Mouse (Mus musculus): ENCODE results near the gene Mmp23. TPM values are rescaled to one million over a fixed set of nuclear protein-coding genes. Genes with fewer than 3 reads are reported as not detected.

Gene Mmp23
- polyA plus RNA-seq, 1 experiment from 2014 or later = 53.8 TPM

DNA sequence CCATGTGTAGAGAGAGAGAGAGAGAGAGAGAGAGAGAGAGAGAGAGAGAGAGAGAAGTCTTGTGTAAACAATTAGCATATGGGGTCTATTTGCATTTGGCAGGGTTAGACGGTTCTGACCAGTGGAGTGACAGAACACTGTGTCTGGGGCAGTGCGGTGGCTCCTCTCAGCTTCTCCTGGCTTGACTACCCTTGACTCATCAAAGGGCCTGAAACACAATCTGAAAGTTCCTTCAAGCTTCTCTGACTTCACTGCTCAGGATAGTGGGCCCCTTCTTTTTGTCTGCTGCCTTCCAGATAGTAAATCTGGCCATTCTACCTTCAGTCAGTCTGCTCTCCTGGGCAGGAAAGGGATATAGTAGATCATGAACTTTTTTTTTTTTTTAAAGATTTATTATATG is 46.4 kb downstream of the Mmp23 start:
- Histone ChIP-seq H3K4me3 (replicated peaks; ENCODE audit: low read length) (no peak overlapping the region), H3K9ac (ENCODE audit: low read length) (no peak overlapping the region), H3K36me3 (ENCODE audit: control insufficient read depth, insufficient read depth, low read length) (peaks cover 5% of the 10 kb centered on the region; the same call in 1 of the 2 replicates), H3K4me1 (ENCODE audit: control insufficient read depth, insufficient read depth, low read length) (peaks cover 6% of the 10 kb centered on the region), H3K27ac (ENCODE audit: low read length) (no peak overlapping the region), H3K9me3 (replicated peaks; ENCODE audit: control insufficient read depth, low read length) (no peaks in the 10 kb centered on the region), H3K4me2 (ENCODE audit: low read depth, low read length) (no peak overlapping the region), H3K27me3 (ENCODE audit: control insufficient read depth, insufficient read depth, low read length) (no peaks in the 10 kb centered on the region)
- ATAC-seq (ENCODE audit: insufficient read depth, low FRiP score) = no peak
- WGBS = 61% methylated on average over 2 of the region's 2 CpGs

DNA sequence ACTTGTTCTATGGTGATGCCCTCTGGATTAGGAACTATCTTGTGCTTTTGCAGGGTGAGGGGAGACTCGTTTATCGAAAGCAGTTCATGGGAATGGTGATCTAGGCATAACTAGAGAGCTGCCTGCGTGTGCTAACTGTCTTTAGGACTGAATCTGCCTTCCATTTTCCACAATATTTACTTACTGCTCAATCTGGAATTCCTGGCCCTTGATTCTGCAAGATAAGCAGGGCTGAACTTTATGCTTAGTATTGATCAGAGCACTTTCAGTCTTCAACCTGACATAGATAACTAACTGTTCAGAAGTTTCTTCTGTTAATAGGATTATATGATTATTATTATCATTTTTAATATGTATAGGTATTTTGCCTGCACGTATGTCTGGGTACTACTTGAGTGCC is 48.1 kb downstream of the Mmp23 start:
- no peak overlapping the region for H3K4me3 ChIP-seq (replicated peaks; ENCODE audit: low read length)
- no peak overlapping the region for H3K27ac ChIP-seq (ENCODE audit: low read length)
- no peaks in the 10 kb centered on the region for H3K27me3 ChIP-seq (ENCODE audit: control insufficient read depth, insufficient read depth, low read length)
- H3K36me3 ChIP-seq (ENCODE audit: control insufficient read depth, insufficient read depth, low read length) = peaks cover 2% of the 10 kb centered on the region; the same call in 1 of the 2 replicates
- WGBS = 74% methylated on average over 4 of the region's 4 CpGs
- no peaks in the 10 kb centered on the region for H3K9me3 ChIP-seq (replicated peaks; ENCODE audit: control insufficient read depth, low read length)
- no peak overlapping the region for H3K9ac ChIP-seq (ENCODE audit: low read length)
- no peak overlapping the region for H3K4me2 ChIP-seq (ENCODE audit: low read depth, low read length)
- ATAC-seq (ENCODE audit: insufficient read depth, low FRiP score) = no peak
- peaks cover 6% of the 10 kb centered on the region for H3K4me1 ChIP-seq (ENCODE audit: control insufficient read depth, insufficient read depth, low read length)

DNA sequence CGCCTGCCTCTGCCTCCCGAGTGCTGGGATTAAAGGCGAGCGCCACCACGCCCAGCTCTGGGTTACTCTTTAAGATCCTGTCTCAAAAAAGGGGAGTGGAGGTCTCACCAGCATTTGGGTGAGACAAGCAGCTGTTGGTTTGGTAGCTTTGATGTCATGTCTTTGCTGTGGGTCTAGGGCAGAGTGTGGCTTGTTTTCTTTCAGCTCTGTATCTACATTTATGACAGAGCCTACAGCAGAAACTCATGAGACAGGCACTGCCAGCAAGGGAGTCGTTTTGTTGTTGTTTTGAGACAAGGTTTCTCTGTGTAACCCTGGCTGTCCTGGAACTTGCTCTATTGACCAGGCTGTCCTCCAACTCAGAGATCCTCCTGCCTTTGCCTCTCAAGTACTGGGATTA is 49.4 kb downstream of the Mmp23 start:
- ATAC-seq (ENCODE audit: insufficient read depth, low FRiP score) = no peak
- no peaks in the 10 kb centered on the region for H3K9me3 ChIP-seq (replicated peaks; ENCODE audit: control insufficient read depth, low read length)
- no peaks in the 10 kb centered on the region for H3K27me3 ChIP-seq (ENCODE audit: control insufficient read depth, insufficient read depth, low read length)
- H3K4me2 ChIP-seq (ENCODE audit: low read depth, low read length) = no peak overlapping the region
- no peak overlapping the region for H3K9ac ChIP-seq (ENCODE audit: low read length)
- H3K4me3 ChIP-seq (replicated peaks; ENCODE audit: low read length) = no peak overlapping the region
- H3K4me1 ChIP-seq (ENCODE audit: control insufficient read depth, insufficient read depth, low read length) = peaks cover 6% of the 10 kb centered on the region
- WGBS = 94% methylated on average over 6 of the region's 6 CpGs
- H3K36me3 ChIP-seq (ENCODE audit: control insufficient read depth, insufficient read depth, low read length) = no peaks in the 10 kb centered on the region
- no peak overlapping the region for H3K27ac ChIP-seq (ENCODE audit: low read length)

DNA sequence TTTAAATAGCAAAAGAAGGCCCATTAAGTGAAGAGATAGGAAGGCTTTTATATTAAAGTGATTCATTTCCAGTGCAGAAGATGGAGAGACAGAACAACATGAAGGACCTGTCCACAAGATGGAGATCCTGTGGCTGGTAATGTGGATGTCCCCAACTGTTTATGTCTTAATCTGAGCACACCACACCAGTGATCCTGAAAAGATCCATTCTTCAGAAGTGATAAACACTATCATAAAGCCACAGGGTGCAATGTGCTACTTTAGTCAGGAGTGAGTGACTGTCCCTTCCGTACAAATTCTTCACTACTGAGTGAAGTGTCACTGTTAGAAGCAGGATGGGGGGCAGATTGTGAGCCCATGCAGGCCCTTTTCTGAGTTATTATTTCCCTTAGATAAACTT is 50.4 kb downstream of the Mmp23 start:
- Histone ChIP-seq H3K9me3 (replicated peaks; ENCODE audit: control insufficient read depth, low read length) (no peaks in the 10 kb centered on the region), H3K4me3 (replicated peaks; ENCODE audit: low read length) (peak overlapping the region; percentile 99; the same call in 1 of the 2 replicates), H3K4me2 (ENCODE audit: low read depth, low read length) (peak overlapping the region; percentile 87), H3K4me1 (ENCODE audit: control insufficient read depth, insufficient read depth, low read length) (peaks cover 6% of the 10 kb centered on the region), H3K27me3 (ENCODE audit: control insufficient read depth, insufficient read depth, low read length) (no peaks in the 10 kb centered on the region), H3K9ac (ENCODE audit: low read length) (peak overlapping the region; percentile 96; the same call in 1 of the 2 replicates), H3K27ac (ENCODE audit: low read length) (no peak overlapping the region), H3K36me3 (ENCODE audit: control insufficient read depth, insufficient read depth, low read length) (no peaks in the 10 kb centered on the region)
- ATAC-seq (ENCODE audit: insufficient read depth, low FRiP score) = no peak
- WGBS = 92% methylated on average over 1 of the region's 1 CpGs

DNA sequence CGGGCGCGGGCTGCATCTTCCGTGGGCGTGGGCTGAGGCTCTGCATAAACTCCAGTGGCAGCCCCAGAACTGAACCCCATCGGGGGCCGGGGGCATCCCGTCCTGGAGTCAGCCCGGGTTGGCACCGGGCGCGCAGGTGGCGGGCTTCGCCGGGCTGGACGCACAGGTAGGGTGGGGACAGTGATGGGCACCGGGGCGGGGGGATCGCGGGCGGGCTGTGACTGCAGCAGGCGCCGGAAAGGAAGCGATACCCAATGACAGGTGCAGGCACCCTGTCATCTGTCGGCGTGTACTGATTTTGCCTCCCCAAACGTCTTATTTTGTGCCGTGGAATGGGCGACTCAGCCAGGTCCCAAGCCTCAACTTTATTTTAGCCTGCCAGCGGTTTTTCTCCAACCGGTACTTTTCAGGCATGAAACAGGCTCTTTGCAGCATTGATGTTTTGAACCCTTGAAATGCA is 51.2 kb downstream of the Mmp23 start:
- no peaks in the 10 kb centered on the region for H3K9me3 ChIP-seq (replicated peaks; ENCODE audit: control insufficient read depth, low read length)
- H3K4me1 ChIP-seq (ENCODE audit: control insufficient read depth, insufficient read depth, low read length) = peaks cover 6% of the 10 kb centered on the region
- peak overlapping the region; percentile 96 for H3K9ac ChIP-seq (ENCODE audit: low read length)
- WGBS = 1% methylated on average over 31 of the region's 31 CpGs
- no peaks in the 10 kb centered on the region for H3K36me3 ChIP-seq (ENCODE audit: control insufficient read depth, insufficient read depth, low read length)
- no peak; the same call in 1 of the 2 replicates for ATAC-seq (ENCODE audit: insufficient read depth, low FRiP score)
- peak overlapping the region; percentile 99 for H3K27ac ChIP-seq (ENCODE audit: low read length)
- H3K27me3 ChIP-seq (ENCODE audit: control insufficient read depth, insufficient read depth, low read length) = no peaks in the 10 kb centered on the region
- peak overlapping the region; percentile 99 for H3K4me3 ChIP-seq (replicated peaks; ENCODE audit: low read length)
- peak overlapping the region; percentile 87 for H3K4me2 ChIP-seq (ENCODE audit: low read depth, low read length)

DNA sequence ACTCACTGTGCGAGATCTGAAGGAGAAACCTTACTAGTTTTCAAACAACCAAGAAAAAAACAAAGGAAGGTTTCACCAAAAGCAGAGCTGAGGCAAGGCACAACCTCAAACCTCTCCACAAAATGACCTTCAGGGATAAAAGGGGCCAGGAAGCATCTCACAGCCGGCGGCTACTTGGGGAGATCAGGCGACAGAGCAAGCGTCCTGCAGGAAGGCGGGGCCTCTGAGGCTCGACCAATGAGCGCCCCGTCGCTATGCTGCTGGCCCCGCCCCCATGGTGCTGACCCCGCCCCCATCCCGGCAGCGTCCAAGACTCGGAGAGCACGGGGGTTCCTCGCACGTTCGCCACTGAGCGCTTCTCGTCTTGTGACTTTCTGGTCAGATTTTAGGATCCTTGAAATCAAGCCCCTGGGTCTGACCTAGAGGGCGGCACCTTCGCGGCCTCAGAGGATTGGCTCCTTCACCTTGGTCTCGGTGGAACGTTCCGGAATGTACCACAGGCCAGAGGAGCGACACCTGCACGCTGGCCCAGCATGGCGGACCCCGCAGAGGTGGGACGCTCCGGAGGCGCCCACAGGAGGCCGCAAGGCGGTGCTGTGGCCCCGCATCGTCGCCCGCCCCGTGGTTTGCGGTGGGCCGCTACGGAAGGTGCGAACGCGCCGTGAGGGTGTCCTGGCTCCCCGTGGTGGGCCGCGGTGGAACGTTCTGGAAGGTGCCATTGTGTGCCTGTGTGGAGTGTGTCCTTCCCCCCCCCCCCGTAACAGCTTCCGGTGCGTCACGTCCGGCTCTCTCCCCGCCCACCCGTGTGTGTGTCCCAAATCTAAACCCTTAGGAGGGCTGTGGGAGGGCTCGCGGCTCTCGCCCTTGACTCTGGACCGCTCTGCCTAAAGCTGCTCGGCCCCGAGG is 51.8 kb downstream of the Mmp23 start, which contains the start of gene Slc35e2:
TSS of gene Slc35e2 (plus strand) at position 326 of the 906 bp plus-strand sequence.
- peak within 1 kb of the TSS; percentile 87 for H3K4me2 ChIP-seq (ENCODE audit: low read depth, low read length)
- peaks cover 6% of the 10 kb centered on the region for H3K4me1 ChIP-seq (ENCODE audit: control insufficient read depth, insufficient read depth, low read length)
- peak within 1 kb of the TSS; percentile 96 for H3K9ac ChIP-seq (ENCODE audit: low read length)
- WGBS = under 1% methylated on average over 64 of the region's 65 CpGs
- H3K36me3 ChIP-seq (ENCODE audit: control insufficient read depth, insufficient read depth, low read length) = no peaks in the 10 kb centered on the region
- no peaks in the 10 kb centered on the region for H3K27me3 ChIP-seq (ENCODE audit: control insufficient read depth, insufficient read depth, low read length)
- peak within 1 kb of the TSS; percentile 99 for H3K4me3 ChIP-seq (replicated peaks; ENCODE audit: low read length)
- ATAC-seq (ENCODE audit: insufficient read depth, low FRiP score) = peak; percentile 96
- no peaks in the 10 kb centered on the region for H3K9me3 ChIP-seq (replicated peaks; ENCODE audit: control insufficient read depth, low read length)
- peak within 1 kb of the TSS; percentile 99 for H3K27ac ChIP-seq (ENCODE audit: low read length)

Other genes starting within 250 kb of the Mmp23 start
- 2.1 and 2.8 TPM in 2 replicates for gene Cfap74, start 244.2 kb downstream of the Mmp23 start, polyA plus RNA-seq (2015; fragmentation: Nextera tagmentation; extraction: Ambion mirVana)
- gene Tmem52, start 184.3 kb downstream of the Mmp23 start, polyA plus RNA-seq (2015; fragmentation: Nextera tagmentation; extraction: Ambion mirVana) = 2.6 TPM in 1 of 2 replicates, not detected in the other
- 312 and 332 TPM in 2 replicates for gene Gnb1, start 162.0 kb downstream of the Mmp23 start, polyA plus RNA-seq (2015; fragmentation: Nextera tagmentation; extraction: Ambion mirVana)
- gene Nadk, start 91.0 kb downstream of the Mmp23 start, polyA plus RNA-seq (2015; fragmentation: Nextera tagmentation; extraction: Ambion mirVana) = 85.5 and 89.1 TPM in 2 replicates
- gene Slc35e2, start 52.0 kb downstream of the Mmp23 start, polyA plus RNA-seq (2015; fragmentation: Nextera tagmentation; extraction: Ambion mirVana) = 6.3 and 6.8 TPM in 2 replicates
- 50.8 and 55.7 TPM in 2 replicates for gene Cdk11b, start 28.5 kb downstream of the Mmp23 start, polyA plus RNA-seq (2015; fragmentation: Nextera tagmentation; extraction: Ambion mirVana)
- not detected in 2 replicates for gene Gm10563, start 8.0 kb downstream of the Mmp23 start, polyA plus RNA-seq (2015; fragmentation: Nextera tagmentation; extraction: Ambion mirVana)
- 23.3 and 23.8 TPM in 2 replicates for gene Mib2, start 15.8 kb upstream of the Mmp23 start, polyA plus RNA-seq (2015; fragmentation: Nextera tagmentation; extraction: Ambion mirVana)
- 2.5 and 2.8 TPM in 2 replicates for gene Fndc10, start 41.0 kb upstream of the Mmp23 start, polyA plus RNA-seq (2015; fragmentation: Nextera tagmentation; extraction: Ambion mirVana)
- gene Ssu72, start 51.4 kb upstream of the Mmp23 start, polyA plus RNA-seq (2015; fragmentation: Nextera tagmentation; extraction: Ambion mirVana) = 132 and 136 TPM in 2 replicates
- gene Tmem240, start 81.4 kb upstream of the Mmp23 start, polyA plus RNA-seq (2015; fragmentation: Nextera tagmentation; extraction: Ambion mirVana) = 0.46 and 0.47 TPM in 2 replicates
- gene Atad3a, start 107.7 kb upstream of the Mmp23 start, polyA plus RNA-seq (2015; fragmentation: Nextera tagmentation; extraction: Ambion mirVana) = 99.0 and 101 TPM in 2 replicates
- gene Vwa1, start 121.3 kb upstream of the Mmp23 start, polyA plus RNA-seq (2015; fragmentation: Nextera tagmentation; extraction: Ambion mirVana) = 34.0 and 34.4 TPM in 2 replicates
- gene Tmem88b, start 132.5 kb upstream of the Mmp23 start, polyA plus RNA-seq (2015; fragmentation: Nextera tagmentation; extraction: Ambion mirVana) = 0.35 and 0.43 TPM in 2 replicates
- gene Ankrd65, start 137.1 kb upstream of the Mmp23 start, polyA plus RNA-seq (2015; fragmentation: Nextera tagmentation; extraction: Ambion mirVana) = 0.31 and 0.35 TPM in 2 replicates
- 191 and 199 TPM in 2 replicates for gene Mrpl20, start 149.5 kb upstream of the Mmp23 start, polyA plus RNA-seq (2015; fragmentation: Nextera tagmentation; extraction: Ambion mirVana)
- 173 and 181 TPM in 2 replicates for gene Ccnl2, start 159.1 kb upstream of the Mmp23 start, polyA plus RNA-seq (2015; fragmentation: Nextera tagmentation; extraction: Ambion mirVana)
- 135 and 158 TPM in 2 replicates for gene Aurkaip1, start 177.9 kb upstream of the Mmp23 start, polyA plus RNA-seq (2015; fragmentation: Nextera tagmentation; extraction: Ambion mirVana)
- 126 and 152 TPM in 2 replicates for gene Mxra8, start 186.3 kb upstream of the Mmp23 start, polyA plus RNA-seq (2015; fragmentation: Nextera tagmentation; extraction: Ambion mirVana)
- gene Dvl1, start 194.0 kb upstream of the Mmp23 start, polyA plus RNA-seq (2015; fragmentation: Nextera tagmentation; extraction: Ambion mirVana) = 5.0 and 5.3 TPM in 2 replicates
- gene Tas1r3, start 210.0 kb upstream of the Mmp23 start, polyA plus RNA-seq (2015; fragmentation: Nextera tagmentation; extraction: Ambion mirVana) = 0.32 and 0.35 TPM in 2 replicates
- gene Cptp, start 216.1 kb upstream of the Mmp23 start, polyA plus RNA-seq (2015; fragmentation: Nextera tagmentation; extraction: Ambion mirVana) = 19.4 and 23.0 TPM in 2 replicates
- 61.2 and 63.9 TPM in 2 replicates for gene Ints11, start 216.2 kb upstream of the Mmp23 start, polyA plus RNA-seq (2015; fragmentation: Nextera tagmentation; extraction: Ambion mirVana)
- gene Pusl1, start 238.4 kb upstream of the Mmp23 start, polyA plus RNA-seq (2015; fragmentation: Nextera tagmentation; extraction: Ambion mirVana) = 51.2 and 54.1 TPM in 2 replicates
- 18.0 and 24.0 TPM in 2 replicates for gene Acap3, start 238.4 kb upstream of the Mmp23 start, polyA plus RNA-seq (2015; fragmentation: Nextera tagmentation; extraction: Ambion mirVana)